Mouse (Mus musculus) testis, adult 2 months (tissue): Measurements from ENCODE around the gene Tmem63b.
A peak's percentile ranks its signal among the peaks of the same experiment; 100 is the strongest.

ENCODE experiments used
- CTCF ChIP-seq: fragments of 200-500 bp; IDR thresholded peaks from 2 replicates; pipeline ENCODE4 v1.5.1; 2012; ENCODE audit warnings: low read depth, mild to moderate bottlenecking, inconsistent platforms, low read length, moderate library complexity; ENCODE audit not compliant: control insufficient read depth, insufficient read depth, insufficient replicate concordance
- POLR2A ChIP-seq: fragments of 200-500 bp; IDR thresholded peaks from 2 replicates; pipeline ENCODE4 v1.6.1; 2012; ENCODE audit warnings: low read depth, mild to moderate bottlenecking, inconsistent platforms, low read length, moderate library complexity; ENCODE audit not compliant: control insufficient read depth

GRCm38 (mm10) chr17:45642701-45643100, 44.0 kb downstream of the Tmem63b start:
- TF ChIP-seq CTCF (peak; percentile 77), POLR2A (no peak)
